Mouse (Mus musculus) ES-Bruce4 (cell line): ENCODE measurements at regions not wholly inside any gene's neighbourhood (a gene's known extent, or its start where the extent isn't known, plus 50 kb on each side); places are given as distances from the start of the nearest gene placed in this dataset.

ENCODE experiments used
- CTCF ChIP-seq: IDR thresholded peaks from one replicate; pipeline ENCODE4 v1.8.1; 2011; ENCODE audit warnings: low read depth, low read length
- POLR2A ChIP-seq: IDR thresholded peaks from one replicate; pipeline ENCODE4 v1.8.1; 2011; ENCODE audit warnings: low read length; ENCODE audit not compliant: insufficient read depth

DNA sequence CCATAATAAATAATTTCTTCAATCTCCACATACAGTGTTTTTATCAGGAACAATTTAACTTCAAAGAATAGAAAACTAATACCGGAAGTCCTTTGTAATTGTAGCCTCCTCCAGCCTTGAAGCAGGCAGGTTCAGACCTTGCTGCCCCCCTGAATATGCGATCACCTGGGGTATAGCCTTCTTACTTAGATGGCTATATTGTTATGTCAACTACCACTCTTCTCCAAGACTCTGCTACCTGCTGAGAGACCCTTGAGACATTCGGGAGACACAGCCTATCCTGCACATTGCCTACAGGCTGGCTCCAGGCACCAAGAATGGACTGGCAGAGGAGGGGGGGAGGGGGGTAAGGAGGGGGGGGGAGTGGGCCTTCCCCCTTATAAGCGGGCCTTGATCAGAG lies 1123.9 kb upstream of the 2610301B20Rik start:
- TF ChIP-seq CTCF (no peak), POLR2A (no peak)
